Comparison of ENCODE assay signal across 8 mouse cellular contexts in genomic region chr1:75211141-75211708, GRCm38 (mm10). TPM values are rescaled to one million over a fixed set of nuclear protein-coding genes. Genes with fewer than 3 reads are reported as not detected.
A peak's percentile ranks its signal among the peaks of the same experiment; 100 is the strongest.
DNase-seq lines count a peak whose midpoint lies in the region; ATAC-seq and TF ChIP-seq lines count a peak whose summit lies in the region.

No protein-coding gene starts in this region.

- peaks cover 14% of the 10 kb centered on the region; the same call in 1 of the 2 replicates for H3K36me3 ChIP-seq in liver, adult 2 months (ENCODE audit: control insufficient read depth, insufficient read depth, low read length)
- peaks cover 34% of the 10 kb centered on the region for H3K36me3 ChIP-seq in embryonic facial prominence, embryonic 12.5 days
- peaks cover 12% of the 10 kb centered on the region; the same call in 1 of the 2 replicates for H3K36me3 ChIP-seq in intestine, embryonic 15.5 days
- peaks cover 22% of the 10 kb centered on the region for H3K36me3 ChIP-seq in myocyte (ENCODE audit: control insufficient read depth, insufficient read depth)

- WGBS in liver, adult 2 months, result 4% methylated on average over 17 of the region's 17 CpGs
- WGBS in embryonic facial prominence, embryonic 12.5 days, result 13% methylated on average over 17 of the region's 17 CpGs
- 11% methylated on average over 17 of the region's 17 CpGs for WGBS in intestine, embryonic 15.5 days

- DNase-seq in liver, adult 2 months (ENCODE audit: extremely low read depth, low read depth, low spot score), result peak; percentile 42
- no peak for DNase-seq in liver
- no peak for DNase-seq in retina, postnatal 1 day
- no peak for DNase-seq in thymus, postnatal 25 days

- H3K4me3 ChIP-seq in liver, adult 2 months (ENCODE audit: insufficient read depth, low read depth, low read length), result peak overlapping the region; percentile 89
- peak overlapping the region; percentile 95 for H3K4me3 ChIP-seq in embryonic facial prominence, embryonic 12.5 days
- H3K4me3 ChIP-seq in intestine, embryonic 15.5 days (replicated peaks), result peak overlapping the region; percentile 86
- peak overlapping the region; percentile 88 for H3K4me3 ChIP-seq in myocyte

- H3K27ac ChIP-seq in liver, adult 2 months (replicated peaks; ENCODE audit: insufficient read depth, low read depth, low read length), result peak overlapping the region; percentile 85
- H3K27ac ChIP-seq in embryonic facial prominence, embryonic 12.5 days, result no peak overlapping the region
- peak overlapping the region; percentile 63 for H3K27ac ChIP-seq in intestine, embryonic 15.5 days

- H3K4me2 ChIP-seq in embryonic facial prominence, embryonic 12.5 days (replicated peaks), result peak overlapping the region; percentile 94
- peak overlapping the region; percentile 85 for H3K4me2 ChIP-seq in intestine, embryonic 15.5 days (replicated peaks)
- peak overlapping the region; percentile 94 for H3K4me2 ChIP-seq in myocyte (ENCODE audit: low read depth)

- peaks cover 8% of the 10 kb centered on the region; the same call in 1 of the 2 replicates for H3K79me2 ChIP-seq in liver, adult 2 months (ENCODE audit: control insufficient read depth, insufficient read depth, low read length)
- H3K79me2 ChIP-seq in myocyte (ENCODE audit: control insufficient read depth, insufficient read depth), result peaks cover 30% of the 10 kb centered on the region

- H3K27me3 ChIP-seq in liver, adult 2 months (ENCODE audit: control insufficient read depth, insufficient read depth, low read length), result no peaks in the 10 kb centered on the region
- H3K27me3 ChIP-seq in embryonic facial prominence, embryonic 12.5 days, result 0 out of 2 replicates have a peak, but pooled peaks cover 3% of the 10 kb centered on the region
- H3K27me3 ChIP-seq in intestine, embryonic 15.5 days (replicated peaks), result no peaks in the 10 kb centered on the region
- H3K27me3 ChIP-seq in myocyte (ENCODE audit: control insufficient read depth, insufficient read depth, insufficient read length), result no peaks in the 10 kb centered on the region

- no peak for TF ChIP-seq CTCF in liver, adult 2 months (IDR thresholded peaks at IDR 0.05; ENCODE audit: low read depth, low read length)

- H3ac ChIP-seq in myocyte (ENCODE audit: control insufficient read depth, insufficient read length), result peak overlapping the region; percentile 64

- H3K9ac ChIP-seq in liver, adult 2 months (ENCODE audit: low read depth, low read length), result peak overlapping the region; percentile 92
- H3K9ac ChIP-seq in embryonic facial prominence, embryonic 12.5 days, result peak overlapping the region; percentile 92
- H3K9ac ChIP-seq in intestine, embryonic 15.5 days, result peak overlapping the region; percentile 94

- no peak for ATAC-seq in embryonic facial prominence, embryonic 12.5 days (ENCODE audit: insufficient number of reproducible peaks, insufficient read depth, low FRiP score, low TSS enrichment)
- no peak for ATAC-seq in intestine, embryonic 15.5 days
- ATAC-seq in frontal cortex, adult (ENCODE audit: low TSS enrichment), result no peak

- TF ChIP-seq POLR2A in liver, adult 2 months (IDR thresholded peaks at IDR 0.05; ENCODE audit: extremely low read depth, insufficient read depth, low read length), result no peak
- TF ChIP-seq POLR2A in myocyte (IDR thresholded peaks at IDR 0.05; ENCODE audit: insufficient read length, low read depth), result no peak

- no peaks in the 10 kb centered on the region for H3K9me3 ChIP-seq in embryonic facial prominence, embryonic 12.5 days
- H3K9me3 ChIP-seq in intestine, embryonic 15.5 days, result no peaks in the 10 kb centered on the region

- H3K4me1 ChIP-seq in liver, adult 2 months (ENCODE audit: control insufficient read depth, insufficient read depth, low read length), result peaks cover 37% of the 10 kb centered on the region
- peaks cover 28% of the 10 kb centered on the region for H3K4me1 ChIP-seq in embryonic facial prominence, embryonic 12.5 days
- peaks cover 35% of the 10 kb centered on the region for H3K4me1 ChIP-seq in intestine, embryonic 15.5 days (replicated peaks)

TF ChIP-seq in myocyte, 11 proteins besides CTCF, POLR2A, EP300 and RAD21:
- TF ChIP-seq POLR2AphosphoS2 (IDR thresholded peaks at IDR 0.05; ENCODE audit: insufficient read length, low read depth), result peak; percentile 56
- TF ChIP-seq TCF3 (IDR thresholded peaks at IDR 0.05; ENCODE audit: insufficient read length, low read depth), result no peak
- TF ChIP-seq MYOD1 (IDR thresholded peaks at IDR 0.05; ENCODE audit: control insufficient read depth in 1 of 3, insufficient read length in 2 of 3, low read depth in 2 of 3), result no peak
- no peak for TF ChIP-seq USF1 (IDR thresholded peaks at IDR 0.05; ENCODE audit: low read depth)

RNA-seq across cellular contexts. Expression of gene Stk16, which starts 0.6 kb away (rescaled TPM):
- 57.3 and 63.5 TPM in 2 replicates for total RNA-seq in liver, adult 2 months (2014; rRNA removed)
- polyA plus RNA-seq in liver, adult 2 months (2012; rRNA removed), result 190 and 221 TPM in 2 replicates
- polyA plus RNA-seq in embryonic facial prominence, embryonic 12.5 days (2016; fragmentation: Nextera tagmentation; extraction: Ambion mirVana), result 132 and 138 TPM in 2 replicates
- polyA plus RNA-seq in intestine, embryonic 15.5 days (2015; fragmentation: Nextera tagmentation; extraction: Ambion mirVana), result 110 and 122 TPM in 2 replicates
- 86.4 TPM for polyA plus RNA-seq in myocyte (2012; fragmentation: generic; extraction: Trizol)

RNA-seq across cellular contexts. Expression of gene Glb1l, which starts 0.6 kb away (rescaled TPM):
- 3.7 and 4.8 TPM in 2 replicates for total RNA-seq in liver, adult 2 months (2014; rRNA removed)
- 2.1 and 2.5 TPM in 2 replicates for polyA plus RNA-seq in liver, adult 2 months (2012; rRNA removed)
- polyA plus RNA-seq in embryonic facial prominence, embryonic 12.5 days (2016; fragmentation: Nextera tagmentation; extraction: Ambion mirVana), result 21.6 and 21.7 TPM in 2 replicates
- 11.9 and 12.2 TPM in 2 replicates for polyA plus RNA-seq in intestine, embryonic 15.5 days (2015; fragmentation: Nextera tagmentation; extraction: Ambion mirVana)
- 2.0 TPM for polyA plus RNA-seq in myocyte (2012; fragmentation: generic; extraction: Trizol)

RNA-seq across cellular contexts. Expression of gene Tuba4a, which starts 8.4 kb away (rescaled TPM):
- 80.9 and 117 TPM in 2 replicates for total RNA-seq in liver, adult 2 months (2014; rRNA removed)
- 242 and 267 TPM in 2 replicates for polyA plus RNA-seq in liver, adult 2 months (2012; rRNA removed)
- 16.2 and 18.7 TPM in 2 replicates for polyA plus RNA-seq in embryonic facial prominence, embryonic 12.5 days (2016; fragmentation: Nextera tagmentation; extraction: Ambion mirVana)
- polyA plus RNA-seq in intestine, embryonic 15.5 days (2015; fragmentation: Nextera tagmentation; extraction: Ambion mirVana), result 122 and 131 TPM in 2 replicates
- 210 TPM for polyA plus RNA-seq in myocyte (2012; fragmentation: generic; extraction: Trizol)

RNA-seq across cellular contexts. Expression of gene Atg9a, which starts 19.2 kb away (rescaled TPM):
- 23.5 and 35.8 TPM in 2 replicates for total RNA-seq in liver, adult 2 months (2014; rRNA removed)
- 75.0 and 75.4 TPM in 2 replicates for polyA plus RNA-seq in liver, adult 2 months (2012; rRNA removed)
- 29.0 and 32.5 TPM in 2 replicates for polyA plus RNA-seq in embryonic facial prominence, embryonic 12.5 days (2016; fragmentation: Nextera tagmentation; extraction: Ambion mirVana)
- 27.6 and 28.3 TPM in 2 replicates for polyA plus RNA-seq in intestine, embryonic 15.5 days (2015; fragmentation: Nextera tagmentation; extraction: Ambion mirVana)
- 44.6 TPM for polyA plus RNA-seq in myocyte (2012; fragmentation: generic; extraction: Trizol)

RNA-seq across cellular contexts. Expression of gene Ankzf1, which starts 19.3 kb away (rescaled TPM):
- total RNA-seq in liver, adult 2 months (2014; rRNA removed), result 17.7 and 19.5 TPM in 2 replicates
- polyA plus RNA-seq in liver, adult 2 months (2012; rRNA removed), result 12.5 and 16.6 TPM in 2 replicates
- polyA plus RNA-seq in embryonic facial prominence, embryonic 12.5 days (2016; fragmentation: Nextera tagmentation; extraction: Ambion mirVana), result 27.6 and 31.5 TPM in 2 replicates
- 25.2 TPM in 2 replicates for polyA plus RNA-seq in intestine, embryonic 15.5 days (2015; fragmentation: Nextera tagmentation; extraction: Ambion mirVana)
- polyA plus RNA-seq in myocyte (2012; fragmentation: generic; extraction: Trizol), result 11.4 TPM
